In genomic region chr17:31802272-31803017, GRCm38 (mm10) we compare ENCODE assay signal across 22 mouse cellular contexts. TPM values are rescaled to one million over a fixed set of nuclear protein-coding genes. Genes with fewer than 3 reads are reported as not detected.
A peak's percentile ranks its signal among the peaks of the same experiment; 100 is the strongest.
DNase-seq lines count a peak whose midpoint lies in the region; ATAC-seq and TF ChIP-seq lines count a peak whose summit lies in the region.
"Had no signal": no experiment of that assay in that cellular context is flagged by ENCODE, and none has a peak within 500 bp of the region (broad histone marks: within the 10 kb centered on the region; RNA-seq: fewer than 3 reads in every experiment).

No protein-coding gene starts in this region.

- no peak overlapping the region for H3K4me2 ChIP-seq in midbrain, embryonic 13.5 days (replicated peaks)
- no peak overlapping the region for H3K4me2 ChIP-seq in forebrain, embryonic 15.5 days (replicated peaks)
- H3K4me2 ChIP-seq in kidney, embryonic 15.5 days, result no peak overlapping the region
- H3K4me2 ChIP-seq: embryonic facial prominence, embryonic 12.5 days; forebrain, embryonic 13.5 days had no signal

- no peaks in the 10 kb centered on the region for H3K27me3 ChIP-seq in midbrain, embryonic 10.5 days (ENCODE audit: low read depth, poor library complexity, severe bottlenecking)
- no peaks in the 10 kb centered on the region for H3K27me3 ChIP-seq in midbrain, embryonic 13.5 days
- no peaks in the 10 kb centered on the region for H3K27me3 ChIP-seq in ES-Bruce4 (ENCODE audit: control insufficient read depth, insufficient read depth, low read length, poor library complexity, severe bottlenecking)
- no peaks in the 10 kb centered on the region for H3K27me3 ChIP-seq in forebrain, embryonic 15.5 days
- H3K27me3 ChIP-seq in cerebellum, adult 2 months (ENCODE audit: control insufficient read depth, insufficient read depth, low read length), result peaks cover 4% of the 10 kb centered on the region; the same call in 1 of the 2 replicates
- no peaks in the 10 kb centered on the region for H3K27me3 ChIP-seq in kidney, embryonic 15.5 days
- H3K27me3 ChIP-seq: embryonic facial prominence, embryonic 12.5 days; forebrain, embryonic 13.5 days had no signal

- no peaks in the 10 kb centered on the region for H3K36me3 ChIP-seq in midbrain, embryonic 10.5 days
- H3K36me3 ChIP-seq in midbrain, embryonic 13.5 days, result no peaks in the 10 kb centered on the region
- H3K36me3 ChIP-seq in ES-Bruce4 (ENCODE audit: control insufficient read depth, insufficient read depth, low read length, poor library complexity, severe bottlenecking), result no peaks in the 10 kb centered on the region
- H3K36me3 ChIP-seq in ES-E14 (ENCODE audit: control insufficient read depth, insufficient read depth, low read length, poor library complexity, severe bottlenecking), result no peaks in the 10 kb centered on the region
- H3K36me3 ChIP-seq in forebrain, embryonic 15.5 days, result no peaks in the 10 kb centered on the region
- H3K36me3 ChIP-seq in kidney, embryonic 15.5 days, result no peaks in the 10 kb centered on the region
- H3K36me3 ChIP-seq: embryonic facial prominence, embryonic 10.5 days; embryonic facial prominence, embryonic 12.5 days had no signal

- ATAC-seq in midbrain, embryonic 13.5 days, result no peak
- no peak for ATAC-seq in forebrain, embryonic 15.5 days (replicated peaks)
- ATAC-seq in kidney, embryonic 15.5 days (replicated peaks; ENCODE audit: low FRiP score), result no peak
- ATAC-seq: CD4-positive, CD25-positive, alpha-beta regulatory T cell, adult 4 months; forebrain, embryonic 13.5 days; forebrain, embryonic 16.5 days had no signal

- TF ChIP-seq CTCF in ES-Bruce4 (IDR thresholded peaks at IDR 0.05; ENCODE audit: low read depth, low read length), result no peak
- no peak for TF ChIP-seq CTCF in cerebellum, adult 2 months (IDR thresholded peaks at IDR 0.05; ENCODE audit: borderline replicate concordance, insufficient read depth, low read depth, low read length)

- no peak for TF ChIP-seq POLR2A in ES-Bruce4 (IDR thresholded peaks at IDR 0.05; ENCODE audit: insufficient read depth, low read length)
- TF ChIP-seq POLR2A in cerebellum, adult 2 months (IDR thresholded peaks at IDR 0.05; ENCODE audit: borderline replicate concordance, insufficient read depth, low read length), result no peak

- no peak overlapping the region for H3K4me3 ChIP-seq in midbrain, embryonic 10.5 days
- no peak overlapping the region for H3K4me3 ChIP-seq in midbrain, embryonic 13.5 days (replicated peaks)
- H3K4me3 ChIP-seq in ES-Bruce4 (ENCODE audit: low read depth, low read length) (no peak overlapping the region), ES-E14 (ENCODE audit: insufficient read depth in 1 of 2, low read depth in 1 of 2, low read length in 2 of 2, poor library complexity in 1 of 2, severe bottlenecking in 1 of 2) (no peak overlapping the region)
- H3K4me3 ChIP-seq in forebrain, embryonic 15.5 days, result no peak overlapping the region
- H3K4me3 ChIP-seq in cerebellum, adult 2 months (replicated peaks; ENCODE audit: insufficient read depth, low read depth, low read length), result no peak overlapping the region
- no peak overlapping the region for H3K4me3 ChIP-seq in kidney, embryonic 15.5 days (replicated peaks)
- H3K4me3 ChIP-seq: embryonic facial prominence, embryonic 10.5 days; embryonic facial prominence, embryonic 12.5 days; forebrain, embryonic 13.5 days had no signal

- H3K27ac ChIP-seq in midbrain, embryonic 10.5 days (replicated peaks), result 0 out of 2 replicates have a peak overlapping the region, but pooled peaks have one; percentile 17
- no peak overlapping the region for H3K27ac ChIP-seq in midbrain, embryonic 13.5 days
- H3K27ac ChIP-seq in ES-Bruce4 (ENCODE audit: insufficient read depth, low read length) (peak overlapping the region; percentile 52; the same call in 1 of the 2 replicates), ES-E14 (ENCODE audit: insufficient read depth, low read depth, low read length, poor library complexity, severe bottlenecking) (peak overlapping the region; percentile 99)
- no peak overlapping the region for H3K27ac ChIP-seq in forebrain, embryonic 15.5 days (replicated peaks)
- no peak overlapping the region for H3K27ac ChIP-seq in cerebellum, adult 2 months (ENCODE audit: insufficient read depth, low read length)
- H3K27ac ChIP-seq in kidney, embryonic 15.5 days, result no peak overlapping the region
- H3K27ac ChIP-seq: embryonic facial prominence, embryonic 10.5 days; embryonic facial prominence, embryonic 12.5 days; forebrain, embryonic 13.5 days had no signal

- WGBS in midbrain, embryonic 10.5 days, result 63% methylated on average over 7 of the region's 7 CpGs
- 55% methylated on average over 7 of the region's 7 CpGs for WGBS in midbrain, embryonic 13.5 days
- WGBS in forebrain, embryonic 15.5 days, result 69% methylated on average over 7 of the region's 7 CpGs
- WGBS in cerebellum, adult 2 months, result 72% methylated on average over 7 of the region's 7 CpGs
- 66% methylated on average over 7 of the region's 7 CpGs for WGBS in kidney, embryonic 15.5 days

- H3K4me1 ChIP-seq in midbrain, embryonic 10.5 days, result peaks cover 13% of the 10 kb centered on the region
- H3K4me1 ChIP-seq in midbrain, embryonic 13.5 days (replicated peaks), result peaks cover 4% of the 10 kb centered on the region; the same call in 1 of the 2 replicates
- H3K4me1 ChIP-seq in ES-Bruce4 (ENCODE audit: control insufficient read depth, insufficient read depth, low read length) (peaks cover 16% of the 10 kb centered on the region), ES-E14 (ENCODE audit: control insufficient read depth in 2 of 2, insufficient read depth in 2 of 2, low read length in 2 of 2, poor library complexity in 1 of 2) (peaks cover 23 to 36% of the 10 kb centered on the region in 2 experiments)
- peaks cover 3% of the 10 kb centered on the region; the same call in 1 of the 2 replicates for H3K4me1 ChIP-seq in forebrain, embryonic 15.5 days
- no peaks in the 10 kb centered on the region for H3K4me1 ChIP-seq in cerebellum, adult 2 months (ENCODE audit: control insufficient read depth, insufficient read depth, low read length)
- H3K4me1 ChIP-seq in kidney, embryonic 15.5 days, result peaks cover 14% of the 10 kb centered on the region
- H3K4me1 ChIP-seq: embryonic facial prominence, embryonic 12.5 days had no signal

- no peak for DNase-seq in midbrain, embryonic 10.5 days (ENCODE audit: low spot score)
- DNase-seq in ES-E14 (ENCODE audit: low read depth, low spot score) (no peak), ZHBTc4 (ENCODE audit: low read depth, low spot score) (peak; percentile 83)
- no peak for DNase-seq in cerebellum, adult 2 months
- DNase-seq: adrenal gland, adult 2 months; adrenal gland, postnatal 10 days; adrenal gland, postnatal 25 days; B cell, adult 2 months; cerebellum, adult 11 months; cerebellum, adult 18-20 months; cerebellum, adult 9-10 months; cerebellum, postnatal 10 days; cerebellum, postnatal 25 days had no signal

- TF ChIP-seq EP300 in ES-Bruce4 (IDR thresholded peaks at IDR 0.05; ENCODE audit: insufficient read depth, low read depth, low read length), result no peak

- no peaks in the 10 kb centered on the region for H3K9me3 ChIP-seq in midbrain, embryonic 10.5 days (replicated peaks)
- H3K9me3 ChIP-seq in midbrain, embryonic 13.5 days, result no peaks in the 10 kb centered on the region
- H3K9me3 ChIP-seq in ES-Bruce4 (replicated peaks; ENCODE audit: control insufficient read depth, insufficient read depth, low read length, poor library complexity, severe bottlenecking) (no peaks in the 10 kb centered on the region), ES-E14 (ENCODE audit: control insufficient read depth, insufficient read depth, low read depth, low read length) (no peaks in the 10 kb centered on the region)
- H3K9me3 ChIP-seq in forebrain, embryonic 15.5 days, result no peaks in the 10 kb centered on the region
- H3K9me3 ChIP-seq in kidney, embryonic 15.5 days (replicated peaks), result no peaks in the 10 kb centered on the region
- H3K9me3 ChIP-seq: embryonic facial prominence, embryonic 10.5 days; embryonic facial prominence, embryonic 12.5 days; forebrain, embryonic 13.5 days had no signal

- no peak overlapping the region for H3K9ac ChIP-seq in midbrain, embryonic 13.5 days (replicated peaks)
- H3K9ac ChIP-seq in ES-Bruce4 (ENCODE audit: low read depth, poor library complexity, severe bottlenecking) (no peak overlapping the region), ES-E14 (ENCODE audit: insufficient read depth, low read depth, low read length, poor library complexity, severe bottlenecking) (peak overlapping the region; percentile 46; the same call in 1 of the 2 replicates)
- H3K9ac ChIP-seq in forebrain, embryonic 15.5 days (replicated peaks), result no peak overlapping the region
- no peak overlapping the region for H3K9ac ChIP-seq in kidney, embryonic 15.5 days
- H3K9ac ChIP-seq: embryonic facial prominence, embryonic 12.5 days; forebrain, embryonic 13.5 days had no signal

- in situ Hi-C loops in ES-E14 (cut with MboI; ENCODE audit: low sequenced_read_pairs in 2 of 2, unreplicated experiment in 2 of 2), result no loop called here

TF ChIP-seq in ES-E14, 5 proteins besides CTCF, POLR2A, EP300 and RAD21:
- TF ChIP-seq CHD2 (IDR thresholded peaks at IDR 0.05; ENCODE audit: low read depth, low read length) (no peak), HCFC1 (IDR thresholded peaks at IDR 0.05; ENCODE audit: borderline replicate concordance, insufficient read depth, low read length) (no peak), ZNF384 (IDR thresholded peaks at IDR 0.05; ENCODE audit: low read depth, low read length) (no peak), MAFK (IDR thresholded peaks at IDR 0.05; ENCODE audit: insufficient read depth, low read depth, low read length) (no peak), ZC3H11A (IDR thresholded peaks at IDR 0.05; ENCODE audit: borderline replicate concordance, low read depth, low read length) (no peak)

RNA-seq across cellular contexts. Expression of gene Sik1, which starts 53.2 kb away (rescaled TPM):
- 9.2 TPM in 2 replicates for polyA plus RNA-seq in midbrain, embryonic 10.5 days (2016; fragmentation: Nextera tagmentation; extraction: Ambion mirVana)
- 16.9 and 17.6 TPM in 2 replicates for polyA plus RNA-seq in midbrain, embryonic 13.5 days (2015; fragmentation: Nextera tagmentation; extraction: Ambion mirVana)
- 45.1 and 48.4 TPM in 2 replicates for polyA plus RNA-seq in ES-Bruce4 (2011; ENCODE audit: insufficient read depth, insufficient read length, low read depth, missing spikeins)
- 35.0 and 41.2 TPM in 2 replicates for total RNA-seq in ES-E14 (2012; rRNA removed)
- polyA plus RNA-seq in forebrain, embryonic 15.5 days (2015; fragmentation: Nextera tagmentation; extraction: Ambion mirVana), result 17.3 and 24.5 TPM in 2 replicates
- 5.0 and 5.2 TPM in 2 replicates for polyA plus RNA-seq in cerebellum, adult 2 months (2012; rRNA removed)
- 17.5 and 18.5 TPM in 2 replicates for polyA plus RNA-seq in kidney, embryonic 15.5 days (2015; fragmentation: Nextera tagmentation; extraction: Ambion mirVana)

Comparison
In these comparisons a context has a peak if more than half of its experiments do, and no peak if none do; other contexts are left out.
1. H3K27ac ChIP-seq: peak in midbrain, embryonic 10.5 days (single experiment), ES-Bruce4 (single experiment) and ES-E14 (single experiment); none in midbrain, embryonic 13.5 days (single experiment), forebrain, embryonic 15.5 days (single experiment), cerebellum, adult 2 months (single experiment) and kidney, embryonic 15.5 days (single experiment).